Mouse (Mus musculus): ENCODE data around the gene Smg7.

GRCm38 (mm10) chr1:152903591-152904135 is 1.2 kb upstream of the Smg7 start:
- TF ChIP-seq CTCF (IDR thresholded peaks at IDR 0.05; ENCODE audit: extremely low read depth, insufficient read length, insufficient replicate concordance, low read depth, low read length) (no peak), POLR2A (IDR thresholded peaks at IDR 0.05; ENCODE audit: low read depth, low read length) (no peak)

Data from small intestine, adult 2 months (tissue).